Mouse (Mus musculus) heart, postnatal 0 days (tissue): Measurements from ENCODE around the gene Nobox.

Experiments used
- CTCF ChIP-seq: IDR thresholded peaks from 2 replicates; pipeline ENCODE4 v1.5.1; 2016; ENCODE audit warnings: antibody characterized with exemption, control low read depth, low read depth
- EP300 ChIP-seq: IDR thresholded peaks from 2 replicates; pipeline ENCODE4 v1.6.1; 2016; ENCODE audit warnings: antibody characterized with exemption, low read depth

DNA sequence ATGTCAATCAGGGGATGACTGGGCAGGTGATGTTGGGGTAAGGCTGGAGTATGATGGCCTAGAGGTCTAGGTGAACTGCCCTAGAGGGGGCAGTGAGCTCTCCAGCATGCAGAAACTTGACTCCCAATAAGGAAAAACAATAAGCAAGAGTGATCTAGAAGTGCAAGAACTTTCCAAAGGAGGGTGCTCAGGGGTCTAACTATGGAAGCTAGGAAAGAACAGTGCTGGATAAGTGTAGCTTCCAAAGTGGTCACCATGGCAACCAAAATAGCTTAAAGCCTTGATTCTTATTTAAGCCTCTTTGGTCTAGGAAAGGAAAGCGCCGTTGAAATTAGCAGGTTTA, 11.9 kb downstream of the Nobox start:
- TF ChIP-seq CTCF (no peak), EP300 (no peak)
